Mouse (Mus musculus): ENCODE data around the gene Thap11.
A peak's percentile ranks its signal among the peaks of the same experiment; 100 is the strongest.

Gene Thap11

GRCm38 (mm10) chr8:105900180-105900940 is 45.4 kb downstream of the Thap11 start, which contains the start of gene Pskh1:
TSS of gene Pskh1 (plus strand) at chr8:105900441.
- peak; percentile 86 to 92 for DNase-seq (ENCODE audit: low spot score in 2 of 2)

- no peak for DNase-seq (ENCODE audit: low spot score in 2 of 2)
These were observed 46.1 kb downstream of the Thap11 start for GRCm38 (mm10) chr8:105900941-105901616.
